ENCODE assay signal across 8 mouse cellular contexts in the genomic region with DNA sequence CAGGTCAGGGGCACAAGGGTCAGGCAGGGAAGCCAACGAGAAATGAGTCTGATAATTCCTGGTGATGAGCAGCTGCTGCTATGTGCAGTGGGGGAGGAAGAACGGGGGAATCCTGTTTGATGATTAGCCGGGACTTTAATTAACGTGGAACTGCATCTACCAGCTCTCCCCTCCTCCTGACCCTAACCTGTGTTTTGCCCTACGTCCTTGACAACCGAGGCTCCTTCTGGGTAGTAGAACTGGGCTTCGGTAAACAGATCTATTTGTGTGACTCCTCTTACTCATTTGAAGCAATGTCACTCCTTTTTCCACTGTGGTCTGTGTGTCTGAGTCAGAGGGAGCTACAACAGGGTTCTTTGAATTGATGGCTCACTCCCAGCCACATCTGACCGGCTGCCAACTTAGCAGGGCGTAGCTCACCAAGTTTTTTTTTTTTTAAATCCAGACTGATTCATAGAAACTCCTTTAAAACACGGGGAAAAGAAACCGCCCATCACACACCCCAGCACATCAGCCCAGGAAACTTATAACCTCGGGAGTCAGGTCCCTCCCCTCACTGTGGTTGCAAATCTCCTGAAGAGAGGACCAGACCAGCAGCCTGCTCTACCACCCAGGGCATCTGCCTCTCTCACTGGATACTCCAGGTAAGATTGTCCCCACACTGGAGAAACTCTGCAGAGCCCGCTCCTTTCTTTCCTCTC. TPM values are rescaled to one million over a fixed set of nuclear protein-coding genes. Genes with fewer than 3 reads are reported as not detected.
A peak's percentile ranks its signal among the peaks of the same experiment; 100 is the strongest.
DNase-seq lines count a peak whose midpoint lies in the region; ATAC-seq and TF ChIP-seq lines count a peak whose summit lies in the region.

TSS of gene Emp1 (plus strand) at position 87 of the 701 bp plus-strand sequence.

- H3K4me1 ChIP-seq in bone marrow macrophage, adult 2 months (ENCODE audit: control insufficient read depth, insufficient read depth, low read length): peaks cover 30% of the 10 kb centered on the region
- peaks cover 42% of the 10 kb centered on the region for H3K4me1 ChIP-seq in limb, embryonic 10.5 days
- peaks cover 9% of the 10 kb centered on the region; the same call in 1 of the 2 replicates for H3K4me1 ChIP-seq in midbrain, embryonic 15.5 days
- peaks cover 39% of the 10 kb centered on the region for H3K4me1 ChIP-seq in stomach, embryonic 16.5 days (ENCODE audit: control insufficient read depth, insufficient read depth, low read length)

- peak; percentile 45 to 47 for DNase-seq in cerebellum, postnatal 14 days
- no peak for DNase-seq in cerebellum, adult 9-10 months
- no peak for DNase-seq in gonadal fat pad, adult 2 months (ENCODE audit: low read depth)
- no peak for DNase-seq in limb, embryonic 10.5 days (ENCODE audit: low spot score)

- peak within 1 kb of the TSS; percentile 94 for H3K27ac ChIP-seq in bone marrow macrophage, adult 2 months (ENCODE audit: insufficient read depth, low read depth, low read length)
- peak within 1 kb of the TSS; percentile 78 for H3K27ac ChIP-seq in limb, embryonic 10.5 days
- H3K27ac ChIP-seq in midbrain, embryonic 15.5 days: no peak within 1 kb of the TSS; the same call in 1 of the 2 replicates
- peak within 1 kb of the TSS; percentile 99 for H3K27ac ChIP-seq in stomach, embryonic 16.5 days (ENCODE audit: low read length)

- H3K27me3 ChIP-seq in limb, embryonic 10.5 days (ENCODE audit: low read depth, poor library complexity, severe bottlenecking): no peaks in the 10 kb centered on the region
- no peaks in the 10 kb centered on the region for H3K27me3 ChIP-seq in midbrain, embryonic 15.5 days (replicated peaks)
- H3K27me3 ChIP-seq in stomach, embryonic 16.5 days (ENCODE audit: control insufficient read depth, insufficient read depth, low read length): no peaks in the 10 kb centered on the region

- WGBS in limb, embryonic 10.5 days: 45% methylated on average over 13 of the region's 13 CpGs
- 36% methylated on average over 13 of the region's 13 CpGs for WGBS in midbrain, embryonic 15.5 days
- WGBS in stomach, embryonic 16.5 days: 15% methylated on average over 13 of the region's 13 CpGs

- peak; percentile 70 for ATAC-seq in inflammation-experienced regulatory T-cells, adult 6 months
- ATAC-seq in midbrain, embryonic 15.5 days (replicated peaks): 0 out of 2 replicates have a peak, but pooled peaks have one; percentile 24
- ATAC-seq in stomach, embryonic 16.5 days (ENCODE audit: insufficient read depth, low FRiP score): peak; percentile 61

- H3K4me2 ChIP-seq in midbrain, embryonic 15.5 days: 0 out of 2 replicates have a peak within 1 kb of the TSS, but pooled peaks have one; percentile 9
- H3K4me2 ChIP-seq in stomach, embryonic 16.5 days (ENCODE audit: low read depth, low read length): peak within 1 kb of the TSS; percentile 55

- TF ChIP-seq POLR2A in bone marrow macrophage, adult 2 months (IDR thresholded peaks at IDR 0.05; ENCODE audit: borderline replicate concordance, low read depth, low read length): 0 out of 2 replicates have a peak, but pooled peaks have one; percentile 9

- no peaks in the 10 kb centered on the region for H3K36me3 ChIP-seq in limb, embryonic 10.5 days
- H3K36me3 ChIP-seq in midbrain, embryonic 15.5 days (replicated peaks): no peaks in the 10 kb centered on the region
- 0 out of 2 replicates have a peak, but pooled peaks cover 2% of the 10 kb centered on the region for H3K36me3 ChIP-seq in stomach, embryonic 16.5 days (ENCODE audit: control insufficient read depth, insufficient read depth, low read length)

- H3K9me3 ChIP-seq in limb, embryonic 10.5 days (replicated peaks): no peaks in the 10 kb centered on the region
- no peaks in the 10 kb centered on the region for H3K9me3 ChIP-seq in midbrain, embryonic 15.5 days
- H3K9me3 ChIP-seq in stomach, embryonic 16.5 days (replicated peaks; ENCODE audit: control insufficient read depth, low read length): no peaks in the 10 kb centered on the region

- peak within 1 kb of the TSS; percentile 69 for H3K4me3 ChIP-seq in bone marrow macrophage, adult 2 months (ENCODE audit: insufficient read depth, low read length)
- H3K4me3 ChIP-seq in limb, embryonic 10.5 days: peak within 1 kb of the TSS; percentile 24; the same call in 1 of the 2 replicates
- H3K4me3 ChIP-seq in midbrain, embryonic 15.5 days: 0 out of 2 replicates have a peak within 1 kb of the TSS, but pooled peaks have one; percentile 2
- peak within 1 kb of the TSS; percentile 61 for H3K4me3 ChIP-seq in stomach, embryonic 16.5 days (replicated peaks; ENCODE audit: low read length)

- H3K9ac ChIP-seq in midbrain, embryonic 15.5 days: no peak within 1 kb of the TSS
- H3K9ac ChIP-seq in stomach, embryonic 16.5 days (ENCODE audit: low read length): peak within 1 kb of the TSS; percentile 82

- no peak for TF ChIP-seq CTCF in bone marrow macrophage, adult 2 months (IDR thresholded peaks at IDR 0.05; ENCODE audit: low read depth, low read length)

RNA-seq across cellular contexts. Expression of gene Emp1, which starts in this region (rescaled TPM):
- 162 and 173 TPM in 2 replicates for polyA plus RNA-seq in bone marrow macrophage, adult 2 months (2012; ENCODE audit: insufficient read depth, insufficient read length, missing spikeins)
- 197 and 332 TPM in 2 replicates for polyA plus RNA-seq in gonadal fat pad, adult 2 months (2012; rRNA removed)
- polyA plus RNA-seq in inflammation-experienced regulatory T-cells, adult 6 months (2017; shearing (Covaris generic)): 10 to 100 TPM in 2 of 3 experiments, 1 to 10 TPM in 1; 7.0 to 16.4 (median 12.2) TPM
- polyA plus RNA-seq in limb, embryonic 10.5 days (2016; fragmentation: Nextera tagmentation; extraction: Ambion mirVana): 5.0 and 9.0 TPM in 2 replicates
- 7.3 and 7.6 TPM in 2 replicates for polyA plus RNA-seq in midbrain, embryonic 15.5 days (2015; fragmentation: Nextera tagmentation; extraction: Ambion mirVana)
- polyA plus RNA-seq in stomach, embryonic 16.5 days (2015; fragmentation: Nextera tagmentation; extraction: Ambion mirVana): 221 and 304 TPM in 2 replicates

Comparison
In these comparisons a context has a peak if more than half of its experiments do, and no peak if none do; other contexts are left out.
1. DNase-seq: peak in cerebellum, postnatal 14 days (2 of 2); none in cerebellum, adult 9-10 months (single experiment), gonadal fat pad, adult 2 months (single experiment) and limb, embryonic 10.5 days (single experiment).
2. H3K4me3 ChIP-seq: peak in every context shown above with its lines; median percentile 69 in bone marrow macrophage, adult 2 months; 61 in stomach, embryonic 16.5 days; 24 in limb, embryonic 10.5 days; 2 in midbrain, embryonic 15.5 days.
3. Peak in every context shown above with its lines, with median percentiles within 50 percentile points of each other: ATAC-seq.